Mouse (Mus musculus): ENCODE data around the gene Smco4. TPM values are rescaled to one million over a fixed set of nuclear protein-coding genes. Genes with fewer than 3 reads are reported as not detected.
"Not testable (repeated sequence)": the region's sequence is repeated elsewhere in the genome, so short reads cannot be mapped to it uniquely, and the experiment has no call there.

Gene Smco4
- polyA plus RNA-seq, 1 experiment from 2014 or later = 6.6 TPM

- Histone ChIP-seq H3K9me3 (ENCODE audit: control insufficient read depth, low read length) (no peaks in the 10 kb centered on the region), H3K9ac (ENCODE audit: low read depth, low read length) (no peak overlapping the region), H3K27me3 (replicated peaks; ENCODE audit: control insufficient read depth, insufficient read depth, low read length) (no peaks in the 10 kb centered on the region), H3K4me1 (replicated peaks; ENCODE audit: control insufficient read depth, insufficient read depth, low read length) (peaks cover 10% of the 10 kb centered on the region), H3K36me3 (ENCODE audit: control insufficient read depth, insufficient read depth, low read length) (no peaks in the 10 kb centered on the region), H3K4me3 (ENCODE audit: low read depth, low read length) (no peak overlapping the region), H3K4me2 (no peak overlapping the region), H3K27ac (ENCODE audit: low read depth, low read length) (no peak overlapping the region)
- ATAC-seq (replicated peaks; ENCODE audit: low FRiP score) (no peak), DNase-seq (ENCODE audit: low spot score) (no peak)
- 83% methylated on average over 8 of the region's 8 CpGs for WGBS
These were observed 2.7 kb upstream of the Smco4 start for GRCm38 (mm10) chr9:15490331-15491100.

GRCm38 (mm10) chr9:15491686-15492085 lies 1.5 kb upstream of the Smco4 start:
- peaks cover 18% of the 10 kb centered on the region for H3K4me1 ChIP-seq (replicated peaks; ENCODE audit: control insufficient read depth, insufficient read depth, low read length)
- DNase-seq (ENCODE audit: low spot score) (no peak), ATAC-seq (replicated peaks; ENCODE audit: low FRiP score) (no peak)
- H3K27me3 ChIP-seq (replicated peaks; ENCODE audit: control insufficient read depth, insufficient read depth, low read length) = no peaks in the 10 kb centered on the region
- no peak overlapping the region for H3K9ac ChIP-seq (ENCODE audit: low read depth, low read length)
- no peaks in the 10 kb centered on the region for H3K36me3 ChIP-seq (ENCODE audit: control insufficient read depth, insufficient read depth, low read length)
- 85% methylated on average over 4 of the region's 4 CpGs for WGBS
- no peak overlapping the region for H3K4me3 ChIP-seq (ENCODE audit: low read depth, low read length)
- no peaks in the 10 kb centered on the region for H3K9me3 ChIP-seq (ENCODE audit: control insufficient read depth, low read length)
- H3K27ac ChIP-seq (ENCODE audit: low read depth, low read length) = no peak overlapping the region
- no peak overlapping the region for H3K4me2 ChIP-seq

- WGBS = 85% methylated on average over 9 of the region's 9 CpGs
- Histone ChIP-seq H3K27me3 (replicated peaks; ENCODE audit: control insufficient read depth, insufficient read depth, low read length) (no peaks in the 10 kb centered on the region), H3K9ac (ENCODE audit: low read depth, low read length) (no peak overlapping the region), H3K4me3 (ENCODE audit: low read depth, low read length) (no peak overlapping the region), H3K36me3 (ENCODE audit: control insufficient read depth, insufficient read depth, low read length) (no peaks in the 10 kb centered on the region), H3K4me1 (replicated peaks; ENCODE audit: control insufficient read depth, insufficient read depth, low read length) (peaks cover 23% of the 10 kb centered on the region), H3K27ac (ENCODE audit: low read depth, low read length) (no peak overlapping the region), H3K9me3 (ENCODE audit: control insufficient read depth, low read length) (no peaks in the 10 kb centered on the region), H3K4me2 (no peak overlapping the region)
- no peak for ATAC-seq (replicated peaks; ENCODE audit: low FRiP score)
- no peak for DNase-seq (ENCODE audit: low spot score)
These were observed 831 bp upstream of the Smco4 start for GRCm38 (mm10) chr9:15492401-15492800.

DNA sequence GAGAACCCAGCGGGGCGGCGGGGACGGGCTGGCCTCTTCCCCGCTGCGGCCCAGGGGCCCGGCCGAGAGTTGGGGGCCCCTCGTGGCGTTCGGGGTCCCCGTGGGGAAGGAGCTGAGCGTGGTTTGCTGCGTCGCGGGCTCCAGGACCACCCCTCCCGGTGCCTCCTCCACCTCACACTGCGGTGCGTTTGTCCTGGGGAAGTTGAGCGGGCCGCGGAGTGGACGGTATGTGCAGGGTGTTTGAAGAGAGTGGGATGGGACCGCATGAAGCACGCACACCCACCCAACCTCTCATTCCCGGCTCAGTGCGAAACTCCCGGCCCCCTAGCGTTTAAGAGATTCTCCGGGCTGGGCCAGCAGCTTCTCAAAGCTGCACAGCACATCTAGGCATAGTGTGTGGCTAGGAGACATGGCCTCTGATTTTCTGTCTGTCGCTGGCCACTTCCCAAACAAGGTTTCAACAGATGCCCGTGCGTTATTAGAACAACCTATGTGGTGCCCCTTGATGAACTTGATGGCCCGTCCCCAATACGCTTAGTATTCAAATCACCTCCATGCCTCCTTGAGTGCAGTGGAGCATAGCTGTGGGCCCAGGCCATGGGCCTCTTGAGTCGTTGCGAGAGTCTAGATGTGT lies 810 bp downstream of the Smco4 start:
- Histone ChIP-seq H3K9me3 (ENCODE audit: control insufficient read depth, low read length) (no peaks in the 10 kb centered on the region), H3K27ac (ENCODE audit: low read depth, low read length) (peak overlapping the region; percentile 73), H3K36me3 (ENCODE audit: control insufficient read depth, insufficient read depth, low read length) (no peaks in the 10 kb centered on the region), H3K4me1 (replicated peaks; ENCODE audit: control insufficient read depth, insufficient read depth, low read length) (peaks cover 33% of the 10 kb centered on the region), H3K4me2 (peak overlapping the region; percentile 93), H3K27me3 (replicated peaks; ENCODE audit: control insufficient read depth, insufficient read depth, low read length) (no peaks in the 10 kb centered on the region), H3K9ac (ENCODE audit: low read depth, low read length) (peak overlapping the region; percentile 90), H3K4me3 (ENCODE audit: low read depth, low read length) (peak overlapping the region; percentile 84)
- WGBS = 4% methylated on average over 32 of the region's 37 CpGs
- DNase-seq (ENCODE audit: low spot score) (peak; percentile 67), ATAC-seq (replicated peaks; ENCODE audit: low FRiP score) (peak; percentile 57)

DNA sequence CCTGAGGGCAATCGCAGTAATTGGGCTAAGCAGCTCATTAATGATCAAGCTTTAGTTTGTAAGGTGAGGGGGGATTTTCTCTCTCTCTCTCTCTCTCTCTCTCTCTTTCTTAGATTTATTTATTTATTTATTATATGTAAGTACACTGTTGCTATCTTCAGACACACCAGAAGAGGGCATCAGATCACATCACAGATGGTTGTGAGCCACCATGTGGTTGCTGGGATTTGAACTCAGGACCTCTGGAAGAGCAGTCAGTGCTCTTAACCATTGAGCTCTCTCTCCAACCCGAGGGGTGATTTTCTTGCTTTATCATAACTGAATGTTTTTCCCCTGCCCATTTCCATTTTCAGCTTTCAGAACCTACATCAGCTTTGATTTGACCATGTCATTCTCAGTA lies 2.0 kb downstream of the Smco4 start:
- not testable (repeated sequence) for H3K4me2 ChIP-seq; H3K9me3 ChIP-seq (ENCODE audit: control insufficient read depth, low read length); H3K4me3 ChIP-seq (ENCODE audit: low read depth, low read length); H3K36me3 ChIP-seq (ENCODE audit: control insufficient read depth, insufficient read depth, low read length); H3K27me3 ChIP-seq (replicated peaks; ENCODE audit: control insufficient read depth, insufficient read depth, low read length); DNase-seq (ENCODE audit: low spot score); H3K27ac ChIP-seq (ENCODE audit: low read depth, low read length); ATAC-seq (replicated peaks; ENCODE audit: low FRiP score); H3K9ac ChIP-seq (ENCODE audit: low read depth, low read length)
- 90% methylated on average over 2 of the region's 2 CpGs for WGBS
- peaks cover 33% of the 10 kb centered on the region for H3K4me1 ChIP-seq (replicated peaks; ENCODE audit: control insufficient read depth, insufficient read depth, low read length)

DNA sequence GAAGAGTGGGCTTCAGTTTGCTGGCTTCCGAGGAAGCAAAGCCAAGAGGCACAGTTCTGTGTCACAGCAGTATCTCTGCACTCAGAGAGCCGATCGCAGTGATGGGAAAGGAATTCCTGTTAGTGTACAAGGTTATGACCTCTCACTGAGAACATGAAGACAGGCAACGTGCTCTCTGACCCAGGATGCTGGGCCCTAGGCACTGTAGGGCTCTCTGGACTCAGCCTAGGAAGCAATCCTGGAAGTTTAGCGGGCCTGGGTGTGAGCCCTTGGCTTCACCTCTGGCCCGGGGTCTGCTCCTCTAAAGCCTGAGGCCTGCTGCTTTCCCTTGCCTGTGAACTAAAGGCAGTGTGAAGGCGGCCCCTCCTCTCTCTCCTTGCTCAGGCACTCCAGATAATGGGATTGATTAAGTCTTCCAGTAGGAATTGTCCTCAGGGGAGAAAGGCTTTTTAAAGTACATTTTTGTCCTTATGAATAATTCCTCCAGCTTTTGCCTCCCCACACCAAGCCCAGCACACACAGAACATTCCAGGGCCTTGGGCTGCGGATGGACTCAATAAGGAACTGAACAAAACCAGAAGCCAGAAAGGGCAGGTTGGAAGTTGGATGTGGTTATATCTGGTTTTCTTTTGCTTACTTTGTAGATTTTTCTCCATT lies 2.8 kb downstream of the Smco4 start:
- no peak overlapping the region for H3K4me2 ChIP-seq
- no peak overlapping the region for H3K4me3 ChIP-seq (ENCODE audit: low read depth, low read length)
- no peak overlapping the region for H3K27ac ChIP-seq (ENCODE audit: low read depth, low read length)
- no peak overlapping the region for H3K9ac ChIP-seq (ENCODE audit: low read depth, low read length)
- H3K9me3 ChIP-seq (ENCODE audit: control insufficient read depth, low read length) = no peaks in the 10 kb centered on the region
- H3K27me3 ChIP-seq (replicated peaks; ENCODE audit: control insufficient read depth, insufficient read depth, low read length) = no peaks in the 10 kb centered on the region
- no peak for ATAC-seq (replicated peaks; ENCODE audit: low FRiP score)
- H3K36me3 ChIP-seq (ENCODE audit: control insufficient read depth, insufficient read depth, low read length) = no peaks in the 10 kb centered on the region
- WGBS = 50% methylated on average over 8 of the region's 8 CpGs
- no peak for DNase-seq (ENCODE audit: low spot score)
- H3K4me1 ChIP-seq (replicated peaks; ENCODE audit: control insufficient read depth, insufficient read depth, low read length) = peaks cover 33% of the 10 kb centered on the region

- Histone ChIP-seq H3K4me1 (replicated peaks; ENCODE audit: control insufficient read depth, insufficient read depth, low read length) (peaks cover 56% of the 10 kb centered on the region), H3K27ac (ENCODE audit: low read depth, low read length) (no peak overlapping the region), H3K4me2 (no peak overlapping the region), H3K4me3 (ENCODE audit: low read depth, low read length) (no peak overlapping the region), H3K9ac (ENCODE audit: low read depth, low read length) (no peak overlapping the region), H3K9me3 (ENCODE audit: control insufficient read depth, low read length) (no peaks in the 10 kb centered on the region), H3K27me3 (replicated peaks; ENCODE audit: control insufficient read depth, insufficient read depth, low read length) (no peaks in the 10 kb centered on the region), H3K36me3 (ENCODE audit: control insufficient read depth, insufficient read depth, low read length) (no peaks in the 10 kb centered on the region)
- 86% methylated on average over 5 of the region's 5 CpGs for whole genome bisulfite sequencing
- no peak for DNase-seq (ENCODE audit: low spot score)
- no peak for ATAC-seq (replicated peaks; ENCODE audit: low FRiP score)
These were observed 6.8 kb downstream of the Smco4 start for GRCm38 (mm10) chr9:15500025-15500424.

- Histone ChIP-seq H3K4me3 (ENCODE audit: low read depth, low read length) (no peak overlapping the region), H3K27ac (ENCODE audit: low read depth, low read length) (no peak overlapping the region), H3K4me1 (replicated peaks; ENCODE audit: control insufficient read depth, insufficient read depth, low read length) (peaks cover 59% of the 10 kb centered on the region), H3K27me3 (replicated peaks; ENCODE audit: control insufficient read depth, insufficient read depth, low read length) (no peaks in the 10 kb centered on the region), H3K9me3 (ENCODE audit: control insufficient read depth, low read length) (no peaks in the 10 kb centered on the region), H3K36me3 (ENCODE audit: control insufficient read depth, insufficient read depth, low read length) (no peaks in the 10 kb centered on the region), H3K4me2 (no peak overlapping the region), H3K9ac (ENCODE audit: low read depth, low read length) (no peak overlapping the region)
- whole genome bisulfite sequencing = 82% methylated on average over 19 of the region's 19 CpGs
- DNase-seq (ENCODE audit: low spot score) (no peak), ATAC-seq (replicated peaks; ENCODE audit: low FRiP score) (no peak)
These were observed 8.4 kb downstream of the Smco4 start for GRCm38 (mm10) chr9:15501319-15502256.

Measured in liver, embryonic 11.5 days (tissue).